Mouse (Mus musculus): Measurements from ENCODE around the gene Amn.

Amn gene

DNA sequence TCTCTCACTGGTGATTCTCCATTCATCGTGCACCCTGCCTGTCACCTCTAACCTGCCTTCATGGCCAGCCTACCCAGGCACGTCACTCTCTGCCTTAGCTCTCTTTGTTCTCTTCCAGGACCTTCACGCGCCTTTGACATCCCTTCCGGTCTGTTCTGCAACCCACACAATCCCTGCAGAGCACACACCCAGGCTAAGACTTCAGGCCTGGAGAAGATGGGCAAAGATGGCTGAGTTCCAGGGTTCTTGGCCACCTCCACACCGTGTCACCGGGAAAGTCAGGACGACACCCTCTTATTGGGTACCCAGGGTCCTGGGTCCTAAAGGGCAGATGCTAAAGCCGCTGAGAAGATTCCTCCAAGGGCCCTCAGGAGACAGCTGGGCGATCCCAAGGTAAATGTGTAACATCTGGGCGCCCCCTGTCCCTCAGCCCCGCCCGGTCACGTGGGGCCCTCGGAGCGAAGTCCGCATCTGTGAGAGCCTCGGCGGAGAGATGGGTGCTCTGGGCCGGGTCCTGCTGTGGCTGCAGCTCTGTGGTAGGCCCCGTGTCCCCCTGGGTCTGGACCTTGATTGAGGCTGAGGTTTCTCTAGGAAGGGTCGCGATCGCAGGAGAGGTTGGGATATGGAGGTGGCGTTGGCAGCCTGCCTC lies at the start of gene Amn:
Gene Amn, plus strand, starts transcription at position 467 of the 649 bp plus-strand sequence.
- DNase-seq (ENCODE audit: low spot score) = no peak

DNA sequence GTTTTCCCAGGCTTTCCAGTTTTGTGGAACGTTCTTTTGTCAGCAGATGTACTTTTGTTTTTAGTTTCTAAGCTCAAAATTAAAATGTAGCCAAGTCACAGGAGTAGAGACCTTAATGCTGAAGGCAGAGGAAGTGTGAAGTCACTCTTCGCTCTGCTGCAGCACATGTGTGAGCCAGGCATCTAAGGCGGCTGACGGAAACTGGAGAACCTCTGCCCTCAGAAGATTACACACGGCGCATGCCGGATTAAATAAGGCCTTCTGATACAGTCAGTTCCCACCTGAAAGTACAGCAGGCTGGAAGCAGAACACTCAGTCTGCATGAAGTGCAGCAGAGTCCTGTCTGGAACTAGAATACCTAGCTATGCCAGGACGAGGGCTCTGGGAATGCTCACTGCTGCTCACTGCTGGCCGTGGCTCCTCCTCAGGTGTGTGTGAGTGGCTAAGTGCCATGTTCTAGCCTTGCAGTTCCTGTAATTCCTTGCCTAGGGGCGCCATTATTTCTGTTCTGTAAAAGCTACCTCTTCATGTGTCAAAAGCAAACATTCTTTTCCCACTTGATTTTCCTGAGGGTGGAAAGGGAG lies 45.6 kb upstream of the Amn start:
- no peak for DNase-seq (ENCODE audit: low spot score)

DNA sequence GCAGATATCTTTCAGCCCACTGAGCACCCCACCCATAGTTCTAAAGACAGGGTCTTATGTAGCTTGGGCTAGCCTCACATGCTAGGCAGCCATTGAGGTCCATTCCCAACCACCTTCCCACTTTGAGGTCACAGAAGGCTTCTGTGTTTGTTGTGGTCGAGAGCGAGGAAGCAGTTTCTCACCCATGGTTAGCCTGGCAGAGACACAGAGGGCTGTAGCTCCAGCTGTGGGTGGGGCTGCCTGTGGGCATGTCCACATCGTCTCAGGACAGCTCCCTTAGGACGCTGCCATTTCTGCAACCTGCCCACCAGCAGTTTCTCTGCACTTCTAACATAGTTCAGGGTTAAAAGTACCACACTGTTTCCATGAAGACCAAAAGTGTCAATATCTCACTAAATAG lies 43.5 kb upstream of the Amn start:
- DNase-seq (ENCODE audit: low spot score) = no peak

DNA sequence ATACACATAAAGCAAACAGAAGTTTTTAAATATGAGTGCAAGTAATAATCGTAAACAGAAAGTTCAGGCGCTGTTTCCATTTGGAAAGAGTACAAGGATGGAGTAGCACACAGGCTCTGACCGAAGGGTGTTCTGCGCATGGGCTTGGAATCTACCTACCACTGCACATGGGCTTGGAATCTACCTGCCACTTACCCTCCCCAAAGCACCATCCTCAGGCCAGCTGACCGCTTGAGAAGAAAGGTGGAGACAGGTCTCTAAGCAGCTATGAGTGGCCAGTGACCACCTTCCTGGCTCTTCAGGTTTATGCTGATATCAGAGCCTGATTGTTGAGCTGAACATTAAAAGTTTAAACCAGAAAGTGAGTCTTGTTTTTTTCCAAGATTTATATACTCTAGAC lies 42.4 kb upstream of the Amn start:
- DNase-seq (ENCODE audit: low spot score) = no peak

DNA sequence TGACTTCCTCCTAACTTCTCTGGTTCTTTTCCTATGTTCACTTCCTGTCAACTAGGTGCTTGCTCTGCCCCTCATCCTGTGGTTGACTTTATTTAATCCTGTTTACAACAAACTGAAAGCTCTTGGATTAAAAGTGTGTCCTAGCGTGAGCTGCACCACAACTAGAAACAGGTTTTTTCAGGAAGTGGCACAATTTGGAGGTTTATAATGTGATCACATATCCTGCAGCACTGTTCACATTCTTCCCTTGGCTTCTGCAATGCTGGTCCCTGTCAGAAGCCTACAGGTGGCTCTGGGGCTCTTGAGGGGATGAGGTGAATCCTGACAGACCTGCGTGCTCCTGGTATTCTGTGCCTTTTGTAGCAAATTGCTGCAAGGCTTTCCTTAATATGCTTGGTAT lies 40.1 kb upstream of the Amn start:
- no peak for DNase-seq (ENCODE audit: low spot score)

DNA sequence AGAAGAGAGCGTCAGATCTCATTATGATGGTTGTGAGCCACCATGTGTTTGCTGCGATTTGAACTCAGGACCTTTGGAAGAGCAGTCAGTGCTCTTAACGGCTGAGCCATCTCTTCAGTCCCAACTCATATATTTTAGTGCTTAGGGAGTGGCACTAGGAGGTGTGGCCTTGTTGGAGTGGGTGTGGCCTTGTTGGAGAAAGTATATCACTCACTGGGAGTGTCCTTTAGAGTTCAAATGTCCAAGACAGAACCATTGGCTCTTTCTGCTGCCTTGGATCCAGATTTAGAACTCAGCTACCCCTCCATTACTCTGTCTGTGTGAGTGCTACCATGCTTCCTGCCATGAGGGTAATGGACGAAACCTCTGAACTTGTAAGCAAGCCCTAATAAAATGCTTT lies 37.1 kb upstream of the Amn start:
- no peak for DNase-seq (ENCODE audit: low spot score)

DNA sequence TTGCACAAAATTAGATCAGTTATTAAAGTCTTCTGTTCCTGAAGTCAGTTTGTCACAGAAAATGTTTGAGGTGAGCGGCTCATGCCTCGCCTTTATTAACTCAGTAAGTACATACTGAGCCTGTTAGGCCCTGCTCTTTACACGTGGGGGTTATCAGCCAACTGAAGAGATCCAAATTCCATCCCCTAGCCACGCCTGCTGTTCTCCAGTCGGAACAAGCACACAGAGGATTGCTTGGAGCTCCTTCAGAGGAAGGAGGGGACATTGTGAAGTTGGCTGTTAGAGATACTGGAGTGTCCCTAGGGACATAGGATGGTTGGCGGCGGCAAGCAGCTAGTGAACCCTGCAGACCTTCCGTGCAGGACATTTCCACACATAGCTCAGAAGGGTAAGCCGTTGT lies 36.5 kb upstream of the Amn start:
- no peak for DNase-seq (ENCODE audit: low spot score)

DNA sequence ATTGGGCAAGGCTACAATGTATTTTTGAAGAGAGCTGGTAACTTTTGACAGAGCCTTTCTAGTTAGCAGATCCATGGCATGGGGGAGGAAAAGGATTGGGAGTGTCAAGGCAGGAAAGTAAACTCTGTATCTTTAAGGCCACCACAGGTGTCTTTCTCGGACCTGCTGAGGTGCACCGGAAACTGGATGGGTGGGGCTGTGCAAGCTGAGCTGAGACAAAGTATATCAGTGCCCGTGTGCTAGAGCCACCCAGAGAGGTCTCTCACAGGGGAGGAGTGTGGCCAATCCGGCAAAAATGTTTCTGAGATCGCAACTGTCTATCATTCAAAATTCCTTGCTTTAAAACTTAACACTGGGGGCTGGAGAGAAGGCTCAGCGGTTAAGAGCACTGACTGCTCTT lies 35.3 kb upstream of the Amn start:
- no peak for DNase-seq (ENCODE audit: low spot score)

DNA sequence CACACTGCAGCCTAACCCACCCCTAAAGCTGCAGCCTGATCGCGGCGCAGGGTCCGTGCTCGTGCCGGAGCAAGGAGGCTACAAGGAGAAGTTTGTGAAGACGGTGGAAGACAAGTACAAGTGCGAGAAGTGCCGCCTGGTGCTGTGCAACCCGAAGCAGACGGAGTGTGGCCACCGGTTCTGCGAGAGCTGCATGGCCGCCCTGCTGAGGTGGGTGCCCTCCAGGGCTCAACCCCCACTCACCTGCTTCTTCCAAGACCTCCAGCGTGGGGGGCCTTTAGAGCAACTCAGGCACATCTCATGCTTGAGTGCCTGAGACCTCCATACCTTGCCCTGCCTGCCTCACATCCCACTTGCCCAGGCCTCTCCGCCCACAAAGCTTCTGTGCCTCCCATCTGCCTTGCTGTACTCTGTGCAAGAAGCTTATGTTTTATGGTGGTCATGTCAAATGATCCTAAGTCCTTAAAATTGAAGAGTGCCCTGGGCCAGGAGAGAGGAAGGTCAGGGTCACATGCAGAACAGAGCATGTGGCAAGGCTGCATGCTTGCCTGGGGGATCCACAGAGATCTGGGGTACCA lies 33.2 kb upstream of the Amn start:
- DNase-seq (ENCODE audit: low spot score) = no peak

DNA sequence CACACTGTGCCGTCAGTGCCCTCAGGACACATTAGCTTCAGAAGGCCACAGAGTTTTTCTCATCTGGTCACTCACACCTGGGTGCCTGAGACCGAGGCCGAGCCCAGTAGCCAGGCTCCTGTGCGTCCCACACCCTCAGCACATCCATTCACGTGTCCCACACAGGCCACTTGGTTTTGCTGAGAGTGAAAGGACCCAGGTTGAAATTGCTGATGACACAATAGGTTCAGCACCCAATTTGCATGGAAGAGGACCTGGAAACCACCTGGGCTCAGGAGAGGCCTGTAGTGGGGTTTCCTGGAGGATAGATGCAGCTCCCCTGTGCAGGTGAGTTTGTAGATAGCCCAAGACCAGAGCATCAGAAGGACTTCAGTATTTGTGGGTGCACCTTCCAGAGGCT lies 32.5 kb upstream of the Amn start:
- DNase-seq (ENCODE audit: low spot score) = no peak

DNA sequence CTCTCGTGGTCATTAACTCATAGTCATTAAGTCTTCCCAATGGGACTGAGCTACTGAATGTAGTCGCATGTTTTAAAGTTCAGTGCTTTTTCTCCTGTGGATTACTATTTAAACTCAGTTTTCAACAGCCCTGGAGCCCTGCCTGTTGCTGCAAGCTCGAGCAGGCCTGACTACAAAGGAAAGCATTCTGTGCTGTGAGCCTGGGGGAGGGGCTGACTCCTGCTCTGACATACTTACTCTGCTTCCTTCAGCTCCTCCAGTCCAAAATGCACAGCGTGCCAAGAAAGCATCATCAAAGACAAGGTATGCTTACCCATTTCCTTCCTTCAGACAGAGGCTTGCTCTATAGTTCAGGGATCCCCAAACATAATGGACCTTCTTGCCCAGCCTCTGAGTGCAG lies 32.1 kb upstream of the Amn start:
- DNase-seq (ENCODE audit: low spot score) = no peak

DNA sequence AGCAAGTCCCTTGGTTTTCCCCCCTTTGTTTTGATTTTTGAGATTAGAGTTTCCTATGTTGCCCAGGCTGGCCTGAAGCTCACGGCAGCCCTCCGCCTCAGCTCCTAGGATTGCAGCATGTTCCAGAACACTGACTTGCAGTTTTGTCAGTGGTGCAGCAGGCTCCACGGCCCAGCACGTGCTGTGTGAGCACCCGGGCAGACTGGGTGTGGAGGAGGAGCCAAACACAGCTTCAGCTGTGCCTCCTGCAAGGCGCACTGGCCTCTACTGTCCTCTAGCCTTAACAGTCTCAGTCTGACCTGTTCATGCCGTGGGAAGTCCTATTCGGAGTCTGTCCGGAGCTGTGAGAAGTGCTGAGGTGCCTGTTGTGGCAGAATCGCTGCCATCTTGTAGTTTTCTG lies 31.0 kb upstream of the Amn start:
- no peak for DNase-seq (ENCODE audit: low spot score)

DNA sequence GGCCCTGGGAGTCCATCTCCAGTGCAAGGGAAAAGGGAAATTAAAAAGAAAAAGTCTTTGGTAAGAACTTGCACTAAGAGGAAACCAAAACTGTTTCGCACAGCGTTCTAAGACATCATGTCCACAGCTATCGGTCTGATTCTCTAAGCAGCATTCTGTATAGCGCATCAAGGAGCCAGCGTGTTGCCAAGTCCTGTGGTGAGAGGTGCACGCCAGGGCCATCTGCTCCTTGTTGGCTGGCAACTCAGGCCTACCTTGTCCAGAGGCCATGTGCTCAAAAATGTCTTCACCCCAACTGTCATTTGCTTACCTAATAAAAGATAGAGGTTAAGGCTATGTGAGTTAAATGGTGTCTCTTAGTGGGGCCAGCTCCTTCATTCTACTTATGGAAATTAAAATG lies 29.0 kb upstream of the Amn start:
- DNase-seq (ENCODE audit: low spot score) = no peak

DNA sequence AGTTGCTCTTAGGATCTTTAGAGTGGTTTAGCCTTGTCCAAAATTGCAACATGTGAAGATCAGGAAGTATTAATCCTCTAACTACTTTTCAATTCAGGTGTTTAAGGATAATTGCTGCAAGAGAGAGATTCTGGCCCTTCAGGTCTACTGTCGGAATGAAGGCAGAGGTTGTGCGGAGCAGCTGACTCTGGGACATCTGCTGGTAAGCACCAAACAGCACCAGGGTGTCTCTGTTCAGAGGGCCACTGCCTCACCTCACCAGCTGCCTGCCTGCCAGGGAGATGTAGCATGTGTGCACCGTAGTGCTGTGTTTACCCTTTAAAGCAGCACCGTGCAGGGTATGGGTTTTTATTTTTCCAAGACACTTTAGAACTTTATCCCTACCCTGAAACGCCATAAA lies 28.5 kb upstream of the Amn start:
- no peak for DNase-seq (ENCODE audit: low spot score)

DNA sequence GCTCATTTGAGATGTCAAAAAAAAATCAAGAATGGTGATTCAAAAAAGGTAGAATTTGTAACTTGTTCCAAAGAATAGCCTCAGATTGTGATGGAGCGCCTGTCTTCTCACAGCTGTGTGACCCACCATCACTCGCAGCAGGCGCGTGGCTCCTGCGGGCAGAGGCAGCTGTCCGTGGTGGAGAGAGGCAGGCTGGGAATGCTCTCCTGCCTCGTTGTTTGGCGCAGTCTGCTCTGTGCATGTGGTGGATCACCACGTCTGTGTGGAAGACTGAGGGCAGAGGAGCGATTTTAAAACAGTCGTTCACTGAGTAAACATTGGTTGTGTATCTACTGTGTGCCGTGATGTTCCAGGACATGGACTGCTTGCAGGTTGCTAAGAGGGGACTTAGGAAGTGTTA lies 27.2 kb upstream of the Amn start:
- DNase-seq (ENCODE audit: low spot score) = no peak

DNA sequence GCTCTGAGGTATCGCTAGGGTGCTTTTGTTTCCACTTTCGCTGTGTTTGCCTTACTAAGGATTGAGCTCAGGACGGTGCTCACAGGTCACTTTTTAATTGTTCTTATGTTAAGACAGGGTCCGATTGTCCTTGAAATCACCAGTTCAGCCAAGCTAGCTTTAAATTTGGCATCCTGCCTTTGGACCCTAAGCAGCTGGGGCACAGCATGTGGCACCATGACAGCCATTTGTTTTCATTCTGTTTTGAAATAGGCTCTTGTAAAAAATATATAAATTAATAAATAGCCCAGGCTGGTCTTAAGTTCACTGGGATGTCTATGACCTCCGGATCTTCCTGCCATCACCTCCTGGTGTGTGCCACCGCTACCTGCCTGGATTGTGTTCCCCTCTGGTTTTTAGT lies 25.8 kb upstream of the Amn start:
- no peak for DNase-seq (ENCODE audit: low spot score)

DNA sequence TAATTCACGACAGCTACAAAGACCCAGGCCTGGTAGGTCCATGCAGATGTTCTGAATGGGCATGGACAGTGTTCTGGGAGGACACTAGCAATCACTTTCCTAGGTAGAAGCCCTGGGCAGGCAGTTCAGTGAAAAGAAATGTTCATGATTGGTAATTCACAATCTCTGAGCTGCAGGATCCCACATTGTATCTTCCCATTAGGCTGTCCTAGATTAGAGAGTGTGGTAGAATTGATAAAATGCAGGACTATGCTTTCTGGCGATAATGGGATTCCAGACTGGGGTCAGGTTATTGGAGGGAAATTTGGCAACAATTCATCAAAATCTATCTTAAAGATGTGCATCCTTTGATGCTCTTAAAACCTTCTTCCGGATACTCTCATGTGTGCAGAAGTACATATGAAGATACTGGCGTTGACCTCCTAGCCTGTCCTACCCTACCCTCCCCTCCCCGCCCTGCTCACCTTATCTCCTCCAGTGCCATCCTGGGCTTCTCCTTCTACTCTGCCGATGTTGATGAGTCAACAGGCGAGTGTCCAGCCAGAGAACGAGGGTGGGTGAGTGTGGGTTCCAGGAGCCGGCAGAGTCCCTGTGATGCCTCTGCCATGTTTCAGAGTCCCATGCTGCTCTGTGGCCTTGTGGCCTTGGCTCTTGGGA lies 24.0 kb upstream of the Amn start:
- DNase-seq (ENCODE audit: low spot score) = no peak

DNA sequence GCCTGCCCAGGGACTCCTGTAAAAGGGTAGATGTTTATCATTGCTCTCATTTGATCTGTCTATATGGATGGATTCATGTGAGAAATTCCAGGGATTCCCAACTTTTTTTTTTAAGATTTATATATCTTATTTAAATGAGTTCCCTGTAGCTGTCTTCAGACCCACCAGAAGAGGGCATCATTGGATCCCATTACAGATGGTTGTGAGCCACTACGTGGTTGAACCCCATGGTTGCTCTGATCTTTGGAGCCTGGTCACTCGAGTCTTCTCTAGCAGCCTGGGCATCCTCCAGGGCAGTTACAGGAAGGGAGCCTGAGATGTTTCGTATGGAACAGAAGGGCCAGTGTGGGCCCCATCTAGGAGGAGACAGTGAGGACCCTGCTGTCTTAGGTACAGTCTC lies 21.8 kb upstream of the Amn start:
- no peak for DNase-seq (ENCODE audit: low spot score)

DNA sequence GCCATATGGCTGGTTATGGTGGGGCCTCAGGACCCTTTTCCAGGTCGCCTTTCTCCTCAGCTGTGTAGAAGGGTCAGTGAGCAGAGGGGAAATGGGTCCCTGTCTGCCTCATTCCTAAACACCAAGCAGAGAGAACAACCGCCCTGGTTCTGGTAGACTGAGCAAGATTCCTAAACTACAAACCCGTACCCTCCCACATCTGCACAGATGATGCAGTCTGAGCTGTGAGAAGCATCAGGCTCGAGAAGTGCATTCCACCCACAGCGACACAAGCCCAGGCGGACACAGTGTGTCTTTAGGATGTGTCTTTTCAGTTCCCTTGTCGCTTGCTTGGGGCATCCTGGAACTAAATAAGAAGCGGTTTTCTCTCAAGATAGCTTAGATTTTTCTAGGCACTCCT lies 20.8 kb upstream of the Amn start:
- no peak for DNase-seq (ENCODE audit: low spot score)

DNA sequence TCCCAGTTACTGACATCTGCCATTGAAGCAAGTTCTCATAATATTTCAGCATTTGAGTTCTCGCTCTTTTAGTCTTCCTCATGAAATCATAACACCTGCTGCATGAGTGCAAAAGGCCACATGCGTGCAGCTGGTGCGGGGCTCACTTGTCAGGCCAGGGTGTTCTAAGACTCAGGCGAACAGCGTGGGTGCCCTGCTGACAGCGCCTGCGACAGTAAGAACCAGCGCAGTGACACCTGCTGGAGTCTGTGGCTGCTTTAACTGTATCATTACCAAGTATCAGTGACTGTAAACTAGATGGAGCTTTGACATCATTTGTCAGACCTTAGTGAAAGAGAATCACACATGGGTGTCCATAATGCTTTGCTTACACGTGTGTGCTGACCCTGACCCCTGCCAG lies 19.7 kb upstream of the Amn start:
- no peak for DNase-seq (ENCODE audit: low spot score)

DNA sequence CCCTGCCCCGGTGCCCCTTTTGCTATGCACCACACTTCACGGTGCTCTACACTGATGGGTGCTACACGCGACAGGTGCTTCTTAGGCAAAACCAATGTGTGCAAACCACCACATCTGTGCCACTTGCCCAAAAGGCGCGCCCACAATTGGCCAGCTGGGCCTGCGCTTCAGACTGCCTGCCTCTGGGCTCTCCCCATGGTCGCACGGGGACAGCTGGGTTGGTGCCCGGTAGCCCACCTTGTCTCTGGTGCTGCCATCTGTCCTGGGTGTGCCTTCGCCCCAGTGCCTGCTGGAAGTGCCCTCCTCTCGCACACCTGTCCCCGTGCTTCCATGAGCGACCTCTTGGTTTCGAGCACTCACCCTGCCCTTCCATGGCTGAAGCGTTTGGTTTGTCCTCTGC lies 7.2 kb upstream of the Amn start:
- DNase-seq (ENCODE audit: low spot score) = no peak

DNA sequence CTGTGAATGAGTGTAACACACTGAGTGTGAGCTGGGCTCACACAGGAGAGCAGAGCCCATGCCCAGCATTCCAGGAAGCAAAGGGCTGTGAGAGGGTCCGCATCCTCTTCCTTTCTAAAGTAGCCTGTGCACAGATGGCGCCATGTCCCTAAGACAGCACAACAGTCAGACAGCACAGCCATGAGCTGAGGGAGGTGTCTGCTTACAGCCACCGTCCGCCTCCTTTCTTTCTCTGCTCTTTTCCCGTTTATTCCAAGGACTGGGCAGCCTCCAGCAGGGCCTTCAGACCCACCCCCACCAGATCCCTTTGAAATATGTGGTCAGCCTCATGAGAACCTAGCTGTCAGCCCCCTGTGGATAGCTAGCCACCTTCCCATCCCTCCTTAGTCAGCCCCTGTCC lies 5.7 kb upstream of the Amn start:
- DNase-seq (ENCODE audit: low spot score) = no peak

DNA sequence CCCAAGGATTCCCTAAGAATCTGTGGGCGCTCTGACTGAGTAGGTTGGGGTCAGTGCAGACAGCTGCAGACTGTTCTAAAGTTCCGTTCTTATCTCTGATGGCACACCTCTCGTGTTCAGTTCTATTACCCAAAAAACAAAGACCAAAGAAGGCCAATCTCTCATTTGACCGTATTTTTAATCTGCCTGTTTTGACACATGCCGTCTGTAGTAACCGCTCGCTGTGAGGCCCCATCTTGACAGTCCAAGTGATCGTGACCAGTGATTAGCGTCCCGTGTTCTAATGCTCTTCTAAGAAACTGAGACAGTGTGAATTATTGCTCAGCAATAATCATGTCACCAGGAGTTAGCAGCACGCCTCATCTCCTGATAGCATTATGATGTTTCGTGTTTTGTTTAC lies 4.3 kb upstream of the Amn start:
- DNase-seq (ENCODE audit: low spot score) = no peak

Measured in layer of hippocampus, adult 9-10 months (tissue).